ENCODE assay signal across 8 mouse cellular contexts in genomic region chr7:98838729-98839141, GRCm38 (mm10). TPM values are rescaled to one million over a fixed set of nuclear protein-coding genes. Genes with fewer than 3 reads are reported as not detected.
DNase-seq lines count a peak whose midpoint lies in the region; ATAC-seq and TF ChIP-seq lines count a peak whose summit lies in the region.

No protein-coding gene starts in this region.

- ATAC-seq in cerebellum, adult (ENCODE audit: insufficient number of reproducible peaks, low FRiP score, low TSS enrichment): no peak
- peak; percentile 40 for ATAC-seq in CD4-positive, CD25-positive, alpha-beta regulatory T cell, adult 4 months
- ATAC-seq in limb, embryonic 14.5 days (ENCODE audit: low FRiP score, low read depth): peak; percentile 34
- peak; percentile 28; the same call in 1 of the 2 replicates for ATAC-seq in midbrain, postnatal 0 days (ENCODE audit: low FRiP score)

- peak overlapping the region; percentile 64 for H3K4me2 ChIP-seq in limb, embryonic 14.5 days (replicated peaks; ENCODE audit: low read depth, low read length, severe bottlenecking)
- H3K4me2 ChIP-seq in midbrain, postnatal 0 days (ENCODE audit: low read depth, low read length, poor library complexity, severe bottlenecking): peak overlapping the region; percentile 96

- peaks cover 93% of the 10 kb centered on the region for H3K4me1 ChIP-seq in embryonic facial prominence, embryonic 10.5 days
- peaks cover 47% of the 10 kb centered on the region for H3K4me1 ChIP-seq in limb, embryonic 14.5 days (ENCODE audit: control insufficient read depth, insufficient read depth, low read length)
- H3K4me1 ChIP-seq in midbrain, postnatal 0 days (ENCODE audit: insufficient read depth, low read length): peaks cover 14% of the 10 kb centered on the region; the same call in 1 of the 2 replicates

- H3K36me3 ChIP-seq in embryonic facial prominence, embryonic 10.5 days (replicated peaks): no peaks in the 10 kb centered on the region
- H3K36me3 ChIP-seq in limb, embryonic 14.5 days (ENCODE audit: control insufficient read depth, insufficient read depth, low read length): no peaks in the 10 kb centered on the region
- no peaks in the 10 kb centered on the region for H3K36me3 ChIP-seq in midbrain, postnatal 0 days (ENCODE audit: insufficient read depth, low read length)

- H3K9me3 ChIP-seq in embryonic facial prominence, embryonic 10.5 days: no peaks in the 10 kb centered on the region
- H3K9me3 ChIP-seq in limb, embryonic 14.5 days (ENCODE audit: control insufficient read depth, low read length): no peaks in the 10 kb centered on the region
- no peaks in the 10 kb centered on the region for H3K9me3 ChIP-seq in midbrain, postnatal 0 days (ENCODE audit: low read length)

- peak overlapping the region; percentile 64 for H3K4me3 ChIP-seq in embryonic facial prominence, embryonic 10.5 days
- peak overlapping the region; percentile 60 for H3K4me3 ChIP-seq in limb, embryonic 14.5 days (replicated peaks; ENCODE audit: low read length)
- peak overlapping the region; percentile 56 for H3K4me3 ChIP-seq in midbrain, postnatal 0 days (ENCODE audit: low read depth, low read length)

- peak overlapping the region; percentile 57 for H3K27ac ChIP-seq in embryonic facial prominence, embryonic 10.5 days (replicated peaks)
- H3K27ac ChIP-seq in limb, embryonic 14.5 days (replicated peaks; ENCODE audit: low read depth, low read length): 0 out of 2 replicates have a peak overlapping the region, but pooled peaks have one; percentile 8
- no peak overlapping the region for H3K27ac ChIP-seq in midbrain, postnatal 0 days (ENCODE audit: low read depth, low read length)

- H3K9ac ChIP-seq in limb, embryonic 14.5 days (ENCODE audit: low read depth, low read length, severe bottlenecking): peak overlapping the region; percentile 58
- H3K9ac ChIP-seq in midbrain, postnatal 0 days (replicated peaks; ENCODE audit: low read length, poor library complexity, severe bottlenecking): peak overlapping the region; percentile 60

- WGBS in embryonic facial prominence, embryonic 10.5 days: under 1% methylated on average over 48 of the region's 48 CpGs
- WGBS in limb, embryonic 14.5 days: under 1% methylated on average over 47 of the region's 48 CpGs
- WGBS in midbrain, postnatal 0 days: under 1% methylated on average over 48 of the region's 48 CpGs

- peak; percentile 59 to 61 for DNase-seq in cerebellum, postnatal 10 days
- DNase-seq in embryonic facial prominence, embryonic 10.5 days (ENCODE audit: low spot score): peak; percentile 87
- DNase-seq in heart, postnatal 36 days: peak; percentile 57 to 60
- DNase-seq in limb, embryonic 14.5 days (ENCODE audit: low spot score): peak; percentile 64
- DNase-seq in midbrain, postnatal 0 days (ENCODE audit: low spot score): peak; percentile 34
- peak; percentile 42 to 60 for DNase-seq in urinary bladder, postnatal 36 days (ENCODE audit: low spot score in 2 of 2)

- no peak for TF ChIP-seq POLR2A in limb, embryonic 14.5 days (IDR thresholded peaks at IDR 0.05; ENCODE audit: borderline replicate concordance, extremely low read depth, insufficient read depth, insufficient read length)

- peaks cover 100% of the 10 kb centered on the region for H3K27me3 ChIP-seq in embryonic facial prominence, embryonic 10.5 days (replicated peaks; ENCODE audit: low read depth, poor library complexity, severe bottlenecking)
- peaks cover 41% of the 10 kb centered on the region for H3K27me3 ChIP-seq in limb, embryonic 14.5 days (ENCODE audit: control insufficient read depth, insufficient read depth, low read length)
- peaks cover 63% of the 10 kb centered on the region for H3K27me3 ChIP-seq in midbrain, postnatal 0 days (ENCODE audit: insufficient read depth, low read length)

- intact Hi-C loops in heart, postnatal 36 days (cut with DNase I): loop anchor here (1.0 kb wide), 2 partner anchors 95 to 241 kb away; no protein-coding TSS in a partner anchor

- peak; percentile 67 for TF ChIP-seq CTCF in midbrain, postnatal 0 days (IDR thresholded peaks at IDR 0.05)

RNA-seq across cellular contexts. Expression of gene Wnt11, which starts 3.8 kb away (rescaled TPM):
- not detected for polyA plus RNA-seq in CD4-positive, CD25-positive, alpha-beta regulatory T cell, adult 4 months (2017; shearing (Covaris generic))
- 2.0 TPM in 2 replicates for polyA plus RNA-seq in embryonic facial prominence, embryonic 10.5 days (2016; fragmentation: Nextera tagmentation; extraction: Ambion mirVana)
- 1 to 10 TPM; 5.1 to 9.2 TPM for total RNA-seq in heart, postnatal 36 days (2021)
- 115 and 178 TPM in 2 replicates for polyA plus RNA-seq in limb, embryonic 14.5 days (2012; rRNA removed)
- polyA plus RNA-seq in limb, embryonic 14.5 days (2014; fragmentation: Nextera tagmentation; extraction: Ambion mirVana): 39.1 and 40.1 TPM in 2 replicates
- 3.2 and 3.7 TPM in 2 replicates for total RNA-seq in midbrain, postnatal 0 days (2014; rRNA removed)
- polyA plus RNA-seq in midbrain, postnatal 0 days (2015; fragmentation: Nextera tagmentation; extraction: Ambion mirVana): 1.8 and 1.9 TPM in 2 replicates

Comparison
In these comparisons a context has a peak if more than half of its experiments do, and no peak if none do; other contexts are left out.
1. DNase-seq: peak in every context shown above with its lines; median percentile 87 in embryonic facial prominence, embryonic 10.5 days; 64 in limb, embryonic 14.5 days; 60 in cerebellum, postnatal 10 days; 58 in heart, postnatal 36 days; 51 in urinary bladder, postnatal 36 days; 34 in midbrain, postnatal 0 days.
2. RNA of gene Wnt11, which starts 3.8 kb away (polyA plus RNA-seq): 39.1 to 178 TPM in limb, embryonic 14.5 days; 2.0 TPM in embryonic facial prominence, embryonic 10.5 days, 1.8 to 1.9 TPM in midbrain, postnatal 0 days and not detected in CD4-positive, CD25-positive, alpha-beta regulatory T cell, adult 4 months; every median in the first group is over 10 times any median in the second.
3. Peak in every context shown above with its lines, with median percentiles within 50 percentile points of each other: H3K4me3 ChIP-seq.